Mouse (Mus musculus) liver, adult 2 months (tissue): ENCODE measurements around the gene Mettl1. TPM values are rescaled to one million over a fixed set of nuclear protein-coding genes. Genes with fewer than 3 reads are reported as not detected.
"Not testable (repeated sequence)": the region's sequence is repeated elsewhere in the genome, so short reads cannot be mapped to it uniquely, and the experiment has no call there.

Experiments
- DNase-seq: peaks from one replicate; pipeline ENCODE4 v3.0.0-alpha.2; 2011; ENCODE audit warnings: low read depth, low spot score; ENCODE audit errors: extremely low read depth
- H3K27ac ChIP-seq: fragments of 200-500 bp; replicated peaks from 2 replicates; pipeline ENCODE4 v1.5.1; 2012; ENCODE audit warnings: low read depth, mild to moderate bottlenecking, control low read depth, inconsistent platforms, low read length; ENCODE audit not compliant: insufficient read depth
- H3K27me3 ChIP-seq: fragments of 200-500 bp; 2 replicates; pipeline ENCODE4 v1.6.1; 2012; ENCODE audit warnings: mild to moderate bottlenecking, moderate library complexity, low read length, inconsistent platforms; ENCODE audit not compliant: control insufficient read depth, insufficient read depth
- H3K36me3 ChIP-seq: fragments of 200-500 bp; 2 replicates; pipeline ENCODE4 v1.6.1; 2012; ENCODE audit warnings: low read length, inconsistent platforms; ENCODE audit not compliant: control insufficient read depth, insufficient read depth
- H3K4me1 ChIP-seq: fragments of 200-500 bp; 2 replicates; pipeline ENCODE4 v1.6.1; 2011; ENCODE audit warnings: low read length; ENCODE audit not compliant: control insufficient read depth, insufficient read depth
- H3K4me3 ChIP-seq: fragments of 200-500 bp; 2 replicates; pipeline ENCODE4 v1.5.1; 2011; ENCODE audit warnings: low read depth, mild to moderate bottlenecking, control low read depth, low read length, moderate library complexity; ENCODE audit not compliant: insufficient read depth
- H3K79me2 ChIP-seq: fragments of 200-500 bp; 2 replicates; pipeline ENCODE4 v1.6.1; 2012; ENCODE audit warnings: inconsistent platforms, mild to moderate bottlenecking, low read length, moderate library complexity; ENCODE audit not compliant: control insufficient read depth, insufficient read depth
- H3K9ac ChIP-seq: fragments of 200-500 bp; 2 replicates; pipeline ENCODE4 v1.6.1; 2012; ENCODE audit warnings: low read depth, mild to moderate bottlenecking, control low read depth, inconsistent platforms, low read length
- CTCF ChIP-seq: fragments of 200-500 bp; IDR thresholded peaks from 2 replicates; pipeline ENCODE4 v1.5.1; 2011; ENCODE audit warnings: low read depth, low read length, control low read depth
- POLR2A ChIP-seq: fragments of 200-500 bp; IDR thresholded peaks from 2 replicates; pipeline ENCODE4 v1.6.1; 2011; ENCODE audit warnings: low read length, control low read depth; ENCODE audit not compliant: insufficient read depth; ENCODE audit errors: extremely low read depth
- WGBS: fragments of 180-500 bp; shearing (Covaris S2); methylation state at CpG from one replicate; pipeline ENCODE4 v1.1.7; 2018; 5-methylcytosine and 5-hydroxymethylcytosine counted together
- polyA plus RNA-seq: library from polyadenylated mRNA; depleted of rRNA; stranded (reverse); fragments of >200 nt; gene quantifications from 2 replicates; pipeline ENCODE4 v1.2.3, GENCODE M21; 2012
- total RNA-seq: library from RNA; depleted of rRNA; stranded (reverse); fragments of >200 nt; gene quantifications from 2 replicates; pipeline ENCODE4 v1.2.3, GENCODE M21; 2014

The Mettl1 gene
- total and polyA plus RNA-seq, 2 experiments, result 5.2 to 17.9 TPM

GRCm38 (mm10) chr10:127059968-127060916, 19.0 kb downstream of the Mettl1 start, which contains the start of gene March9:
March9 (minus strand) TSS chr10:127060184.
- Histone ChIP-seq H3K36me3 (peaks cover 2% of the 10 kb centered on the region; the same call in 1 of the 2 replicates), H3K4me1 (peaks cover 5% of the 10 kb centered on the region; the same call in 1 of the 2 replicates), H3K9ac (peak within 1 kb of the TSS; percentile 67), H3K27ac (no peak within 1 kb of the TSS), H3K27me3 (peaks cover 2% of the 10 kb centered on the region; the same call in 1 of the 2 replicates), H3K4me3 (peak within 1 kb of the TSS; percentile 68), H3K79me2 (peaks cover 5% of the 10 kb centered on the region; the same call in 1 of the 2 replicates)
- no peak for DNase-seq
- no peak for TF ChIP-seq POLR2A
- TF ChIP-seq CTCF, result no peak
- 4% methylated on average over 49 of the region's 72 CpGs for WGBS

- no peak overlapping the region for H3K4me3 ChIP-seq
- WGBS, result 80% methylated on average over 5 of the region's 5 CpGs
- no peak for DNase-seq
- H3K27ac ChIP-seq, result no peak overlapping the region
- TF ChIP-seq CTCF, result no peak
- no peak for TF ChIP-seq POLR2A
- peaks cover 5% of the 10 kb centered on the region; the same call in 1 of the 2 replicates for H3K4me1 ChIP-seq
- H3K79me2 ChIP-seq, result peaks cover 5% of the 10 kb centered on the region; the same call in 1 of the 2 replicates
- H3K36me3 ChIP-seq, result peaks cover 4% of the 10 kb centered on the region; the same call in 1 of the 2 replicates
- H3K27me3 ChIP-seq, result peaks cover 2% of the 10 kb centered on the region; the same call in 1 of the 2 replicates
- no peak overlapping the region for H3K9ac ChIP-seq
Measured at GRCm38 (mm10) chr10:127061085-127061484, 19.9 kb downstream of the Mettl1 start.

GRCm38 (mm10) chr10:127061513-127061912, 20.3 kb downstream of the Mettl1 start:
- Histone ChIP-seq H3K36me3 (peaks cover 6% of the 10 kb centered on the region; the same call in 1 of the 2 replicates), H3K9ac (no peak overlapping the region), H3K4me1 (peaks cover 7% of the 10 kb centered on the region; the same call in 1 of the 2 replicates), H3K27me3 (no peaks in the 10 kb centered on the region), H3K79me2 (peaks cover 5% of the 10 kb centered on the region; the same call in 1 of the 2 replicates), H3K4me3 (no peak overlapping the region), H3K27ac (no peak overlapping the region)
- no peak for TF ChIP-seq CTCF
- TF ChIP-seq POLR2A, result no peak
- WGBS, result 83% methylated on average over 2 of the region's 2 CpGs
- DNase-seq, result no peak

GRCm38 (mm10) chr10:127062101-127062500, 20.9 kb downstream of the Mettl1 start:
- DNase-seq, H3K27me3 ChIP-seq, H3K4me3 ChIP-seq, H3K79me2 ChIP-seq, H3K27ac ChIP-seq, H3K9ac ChIP-seq, H3K4me1 ChIP-seq, H3K36me3 ChIP-seq: not testable (repeated sequence)
- WGBS, result 83% methylated on average over 4 of the region's 4 CpGs

GRCm38 (mm10) chr10:127062503-127062902, 21.3 kb downstream of the Mettl1 start:
- DNase-seq, result no peak
- Histone ChIP-seq H3K9ac (no peak overlapping the region), H3K36me3 (peaks cover 11% of the 10 kb centered on the region), H3K27ac (no peak overlapping the region), H3K4me3 (no peak overlapping the region), H3K27me3 (no peaks in the 10 kb centered on the region), H3K4me1 (peaks cover 10% of the 10 kb centered on the region; the same call in 1 of the 2 replicates), H3K79me2 (peaks cover 5% of the 10 kb centered on the region; the same call in 1 of the 2 replicates)
- WGBS, result 64% methylated on average over 5 of the region's 5 CpGs
- TF ChIP-seq POLR2A (no peak), CTCF (no peak)
